Mouse (Mus musculus): ENCODE measurements around the gene Olfr689. TPM values are rescaled to one million over a fixed set of nuclear protein-coding genes. Genes with fewer than 3 reads are reported as not detected.

The Olfr689 gene
- polyA plus RNA-seq (2015; fragmentation: Nextera tagmentation; extraction: Ambion mirVana) = not detected in 2 replicates

GRCm38 (mm10) chr7:105310865-105311264 is at the start of gene Olfr689:
Gene Olfr689 (plus strand): TSS chr7:105311165.
- TF ChIP-seq EP300 (IDR thresholded peaks at IDR 0.05; ENCODE audit: low read depth) = no peak
- no peak for TF ChIP-seq CTCF (IDR thresholded peaks at IDR 0.05; ENCODE audit: low read depth)
- ATAC-seq (no peak), DNase-seq (no peak)
- no peaks in the 10 kb centered on the region for H3K27me3 ChIP-seq (ENCODE audit: insufficient read depth, low read length)
- H3K4me2 ChIP-seq (ENCODE audit: low read depth, low read length) = no peak within 1 kb of the TSS
- no peak within 1 kb of the TSS for H3K27ac ChIP-seq (ENCODE audit: low read depth)
- H3K9ac ChIP-seq (replicated peaks) = no peak within 1 kb of the TSS
- H3K4me3 ChIP-seq (ENCODE audit: low read depth, low read length) = no peak within 1 kb of the TSS
- WGBS (ENCODE audit: insufficient replicate concordance) = 56% methylated on average over 1 of the region's 1 CpGs
- H3K36me3 ChIP-seq (replicated peaks; ENCODE audit: insufficient read depth, low read length) = no peaks in the 10 kb centered on the region
- H3K9me3 ChIP-seq (ENCODE audit: low read length) = no peaks in the 10 kb centered on the region
- no peaks in the 10 kb centered on the region for H3K4me1 ChIP-seq (ENCODE audit: insufficient read depth)

GRCm38 (mm10) chr7:105272426-105272825 is 38.5 kb upstream of the Olfr689 start:
- no peak for DNase-seq

GRCm38 (mm10) chr7:105287795-105288194 is 23.2 kb upstream of the Olfr689 start, which contains the start of gene Olfr688:
Gene Olfr688 (plus strand): TSS chr7:105288095.
- WGBS (ENCODE audit: insufficient replicate concordance) = 67% methylated on average over 6 of the region's 6 CpGs
- DNase-seq (no peak), ATAC-seq (no peak)
- Histone ChIP-seq H3K27ac (ENCODE audit: low read depth) (no peak within 1 kb of the TSS), H3K9ac (replicated peaks) (no peak within 1 kb of the TSS), H3K36me3 (replicated peaks; ENCODE audit: insufficient read depth, low read length) (no peaks in the 10 kb centered on the region), H3K4me3 (ENCODE audit: low read depth, low read length) (no peak within 1 kb of the TSS), H3K27me3 (ENCODE audit: insufficient read depth, low read length) (no peaks in the 10 kb centered on the region), H3K9me3 (ENCODE audit: low read length) (no peaks in the 10 kb centered on the region), H3K4me2 (ENCODE audit: low read depth, low read length) (no peak within 1 kb of the TSS), H3K4me1 (ENCODE audit: insufficient read depth) (no peaks in the 10 kb centered on the region)
- TF ChIP-seq EP300 (IDR thresholded peaks at IDR 0.05; ENCODE audit: low read depth) = no peak
- no peak for TF ChIP-seq CTCF (IDR thresholded peaks at IDR 0.05; ENCODE audit: low read depth)

More at GRCm38 (mm10) chr7:105272426-105272825, 38.5 kb upstream of the Olfr689 start:
- Histone ChIP-seq H3K27me3 (ENCODE audit: insufficient read depth, low read length) (no peaks in the 10 kb centered on the region), H3K36me3 (replicated peaks; ENCODE audit: insufficient read depth, low read length) (no peaks in the 10 kb centered on the region), H3K4me1 (ENCODE audit: insufficient read depth) (no peaks in the 10 kb centered on the region), H3K4me3 (ENCODE audit: low read depth, low read length) (no peak overlapping the region), H3K4me2 (ENCODE audit: low read depth, low read length) (no peak overlapping the region), H3K27ac (ENCODE audit: low read depth) (no peak overlapping the region), H3K9me3 (ENCODE audit: low read length) (no peaks in the 10 kb centered on the region), H3K9ac (replicated peaks) (no peak overlapping the region)
- no peak for TF ChIP-seq CTCF (IDR thresholded peaks at IDR 0.05; ENCODE audit: low read depth)
- no peak for ATAC-seq
- WGBS (ENCODE audit: insufficient replicate concordance) = 72% methylated on average over 7 of the region's 7 CpGs

GRCm38 (mm10) chr7:105290051-105290450 is 20.9 kb upstream of the Olfr689 start:
- Histone ChIP-seq H3K4me1 (ENCODE audit: insufficient read depth) (no peaks in the 10 kb centered on the region), H3K27me3 (ENCODE audit: insufficient read depth, low read length) (no peaks in the 10 kb centered on the region), H3K9ac (replicated peaks) (no peak overlapping the region), H3K27ac (ENCODE audit: low read depth) (no peak overlapping the region), H3K4me3 (ENCODE audit: low read depth, low read length) (no peak overlapping the region), H3K36me3 (replicated peaks; ENCODE audit: insufficient read depth, low read length) (no peaks in the 10 kb centered on the region), H3K4me2 (ENCODE audit: low read depth, low read length) (no peak overlapping the region), H3K9me3 (ENCODE audit: low read length) (no peaks in the 10 kb centered on the region)
- no peak for ATAC-seq
- no peak for DNase-seq
- no peak for TF ChIP-seq CTCF (IDR thresholded peaks at IDR 0.05; ENCODE audit: low read depth)
- no peak for TF ChIP-seq EP300 (IDR thresholded peaks at IDR 0.05; ENCODE audit: low read depth)

GRCm38 (mm10) chr7:105325302-105325701 is 14.3 kb downstream of the Olfr689 start:
- no peak overlapping the region for H3K9ac ChIP-seq (replicated peaks)
- no peak for ATAC-seq

GRCm38 (mm10) chr7:105334004-105334403 is 23.0 kb downstream of the Olfr689 start, which contains the start of gene Olfr690:
Gene Olfr690 (minus strand): TSS chr7:105334104.
- no peaks in the 10 kb centered on the region for H3K4me1 ChIP-seq (ENCODE audit: insufficient read depth)
- TF ChIP-seq CTCF (IDR thresholded peaks at IDR 0.05; ENCODE audit: low read depth) (no peak), EP300 (IDR thresholded peaks at IDR 0.05; ENCODE audit: low read depth) (no peak)
- DNase-seq = no peak
- no peak within 1 kb of the TSS for H3K9ac ChIP-seq (replicated peaks)
- H3K36me3 ChIP-seq (replicated peaks; ENCODE audit: insufficient read depth, low read length) = no peaks in the 10 kb centered on the region
- H3K9me3 ChIP-seq (ENCODE audit: low read length) = no peaks in the 10 kb centered on the region
- ATAC-seq = no peak
- no peaks in the 10 kb centered on the region for H3K27me3 ChIP-seq (ENCODE audit: insufficient read depth, low read length)
- no peak within 1 kb of the TSS for H3K4me2 ChIP-seq (ENCODE audit: low read depth, low read length)
- 63% methylated on average over 1 of the region's 1 CpGs for WGBS (ENCODE audit: insufficient replicate concordance)
- no peak within 1 kb of the TSS for H3K4me3 ChIP-seq (ENCODE audit: low read depth, low read length)
- H3K27ac ChIP-seq (ENCODE audit: low read depth) = no peak within 1 kb of the TSS

More at GRCm38 (mm10) chr7:105325302-105325701, 14.3 kb downstream of the Olfr689 start:
- DNase-seq = no peak
- no peaks in the 10 kb centered on the region for H3K27me3 ChIP-seq (ENCODE audit: insufficient read depth, low read length)
- TF ChIP-seq EP300 (IDR thresholded peaks at IDR 0.05; ENCODE audit: low read depth) (no peak), CTCF (IDR thresholded peaks at IDR 0.05; ENCODE audit: low read depth) (no peak)
- H3K36me3 ChIP-seq (replicated peaks; ENCODE audit: insufficient read depth, low read length) = no peaks in the 10 kb centered on the region
- no peaks in the 10 kb centered on the region for H3K4me1 ChIP-seq (ENCODE audit: insufficient read depth)
- 67% methylated on average over 2 of the region's 2 CpGs for WGBS (ENCODE audit: insufficient replicate concordance)
- no peak overlapping the region for H3K4me3 ChIP-seq (ENCODE audit: low read depth, low read length)
- no peaks in the 10 kb centered on the region for H3K9me3 ChIP-seq (ENCODE audit: low read length)
- no peak overlapping the region for H3K4me2 ChIP-seq (ENCODE audit: low read depth, low read length)
- no peak overlapping the region for H3K27ac ChIP-seq (ENCODE audit: low read depth)

GRCm38 (mm10) chr7:105342170-105342569 is 31.2 kb downstream of the Olfr689 start, which contains the start of gene Olfr691:
Gene Olfr691 (minus strand): TSS chr7:105342270.
- no peak within 1 kb of the TSS for H3K9ac ChIP-seq (replicated peaks)
- no peaks in the 10 kb centered on the region for H3K36me3 ChIP-seq (replicated peaks; ENCODE audit: insufficient read depth, low read length)
- TF ChIP-seq EP300 (IDR thresholded peaks at IDR 0.05; ENCODE audit: low read depth) (no peak), CTCF (IDR thresholded peaks at IDR 0.05; ENCODE audit: low read depth) (no peak)
- H3K27me3 ChIP-seq (ENCODE audit: insufficient read depth, low read length) = no peaks in the 10 kb centered on the region
- no peak within 1 kb of the TSS for H3K4me2 ChIP-seq (ENCODE audit: low read depth, low read length)
- ATAC-seq (no peak), DNase-seq (no peak)
- no peaks in the 10 kb centered on the region for H3K4me1 ChIP-seq (ENCODE audit: insufficient read depth)
- H3K4me3 ChIP-seq (ENCODE audit: low read depth, low read length) = no peak within 1 kb of the TSS
- H3K9me3 ChIP-seq (ENCODE audit: low read length) = no peaks in the 10 kb centered on the region
- H3K27ac ChIP-seq (ENCODE audit: low read depth) = no peak within 1 kb of the TSS
- WGBS (ENCODE audit: insufficient replicate concordance) = 40% methylated on average over 1 of the region's 1 CpGs
